Mouse (Mus musculus) brain, embryonic 14.5 days (tissue): ENCODE measurements at regions not wholly inside any gene's neighbourhood (a gene's known extent, or its start where the extent isn't known, plus 50 kb on each side); places are given as distances from the start of the nearest gene placed in this dataset.

Source experiments
- DNase-seq: peaks from one replicate; pipeline ENCODE4 v3.0.0-alpha.2; 2011; ENCODE audit warnings: low read depth
- CTCF ChIP-seq: fragments of 200-500 bp; IDR thresholded peaks from 2 replicates; pipeline ENCODE4 v1.5.1; 2012; ENCODE audit warnings: inconsistent platforms, mild to moderate bottlenecking, moderate library complexity, borderline replicate concordance; ENCODE audit not compliant: insufficient read depth, insufficient read length; ENCODE audit errors: extremely low read depth
- POLR2A ChIP-seq: fragments of 200-500 bp; IDR thresholded peaks from 2 replicates; pipeline ENCODE4 v1.6.1; 2012; ENCODE audit warnings: mild to moderate bottlenecking, inconsistent platforms, borderline replicate concordance; ENCODE audit not compliant: poor library complexity, insufficient read depth, insufficient read length, severe bottlenecking; ENCODE audit errors: extremely low read depth

GRCm38 (mm10) chr4:93935692-93936091 is 600.4 kb upstream of the Tusc1 start:
- TF ChIP-seq POLR2A (no peak), CTCF (no peak)
- DNase-seq = no peak

GRCm38 (mm10) chr4:93927117-93927516 is 591.8 kb upstream of the Tusc1 start:
- DNase-seq = no peak
- TF ChIP-seq CTCF (no peak), POLR2A (no peak)

DNA sequence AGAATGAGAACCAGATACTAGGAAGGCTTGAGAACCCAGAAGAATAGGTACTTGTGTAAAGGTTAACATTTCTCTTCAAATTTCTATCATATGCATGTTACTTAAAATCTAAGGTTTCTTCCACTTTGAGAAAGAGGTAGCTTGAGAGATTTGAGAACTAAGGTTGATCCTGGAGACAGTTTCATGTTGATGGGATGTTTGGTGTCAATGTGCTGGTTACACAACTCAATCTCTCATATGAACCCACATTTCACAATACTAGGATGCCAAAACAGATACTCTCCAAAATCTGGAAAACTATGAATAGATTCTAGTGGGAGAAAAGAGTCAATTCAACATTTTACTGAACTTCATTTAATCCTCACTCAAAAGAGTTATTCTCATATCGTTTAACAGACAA is 589.1 kb upstream of the Tusc1 start:
- TF ChIP-seq CTCF = no peak
- TF ChIP-seq POLR2A = no peak
- no peak for DNase-seq

DNA sequence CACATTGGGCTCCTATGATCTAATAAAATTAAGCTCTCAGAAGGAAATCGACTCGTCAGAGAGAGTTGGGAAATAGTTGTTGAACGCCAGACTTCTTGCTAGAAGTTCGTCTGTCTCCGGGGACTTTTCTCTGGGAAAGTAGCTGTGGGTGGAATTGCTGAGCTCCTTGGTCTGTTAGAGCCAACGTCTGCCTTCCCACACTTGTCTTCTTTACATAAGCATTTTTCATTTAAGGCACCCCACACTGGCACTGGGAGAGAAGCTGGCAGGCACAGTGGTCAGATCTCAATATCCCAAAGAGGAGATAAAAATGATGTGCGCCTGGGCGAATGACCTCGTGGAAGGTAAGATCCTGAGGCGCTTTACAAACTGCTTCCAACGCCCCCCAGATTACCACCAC is 551.3 kb upstream of the Tusc1 start:
- no peak for DNase-seq
- TF ChIP-seq CTCF (no peak), POLR2A (no peak)

DNA sequence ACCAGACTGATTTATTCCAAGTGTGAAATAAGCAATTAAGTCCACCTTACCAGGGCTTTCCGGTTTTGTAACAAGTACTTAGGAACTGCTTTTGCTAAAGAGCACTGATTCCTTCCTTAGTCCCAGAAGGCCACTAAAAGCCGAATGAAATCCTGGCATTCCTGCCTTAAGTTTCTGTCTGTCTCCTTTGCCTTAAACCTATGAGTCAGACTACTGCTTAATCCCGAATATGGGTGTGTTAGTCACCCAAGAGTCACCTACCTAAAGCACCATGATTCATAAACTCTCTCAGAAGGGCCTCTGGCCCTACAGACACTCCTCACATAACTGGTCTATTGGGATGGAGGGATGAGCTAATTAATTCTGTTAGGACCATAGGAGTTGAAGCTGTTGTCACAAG is 546.0 kb upstream of the Tusc1 start:
- DNase-seq = no peak
- TF ChIP-seq CTCF = no peak
- TF ChIP-seq POLR2A = no peak

- peak; percentile 61 for DNase-seq
Measured at GRCm38 (mm10) chr4:93879351-93879872, 544.1 kb upstream of the Tusc1 start.

GRCm38 (mm10) chr4:93873271-93873670 is 538.0 kb upstream of the Tusc1 start:
- no peak for TF ChIP-seq POLR2A
- TF ChIP-seq CTCF = no peak
- DNase-seq = peak; percentile 57

More at GRCm38 (mm10) chr4:93879351-93879872, 544.1 kb upstream of the Tusc1 start:
- TF ChIP-seq POLR2A = no peak
- no peak for TF ChIP-seq CTCF

DNA sequence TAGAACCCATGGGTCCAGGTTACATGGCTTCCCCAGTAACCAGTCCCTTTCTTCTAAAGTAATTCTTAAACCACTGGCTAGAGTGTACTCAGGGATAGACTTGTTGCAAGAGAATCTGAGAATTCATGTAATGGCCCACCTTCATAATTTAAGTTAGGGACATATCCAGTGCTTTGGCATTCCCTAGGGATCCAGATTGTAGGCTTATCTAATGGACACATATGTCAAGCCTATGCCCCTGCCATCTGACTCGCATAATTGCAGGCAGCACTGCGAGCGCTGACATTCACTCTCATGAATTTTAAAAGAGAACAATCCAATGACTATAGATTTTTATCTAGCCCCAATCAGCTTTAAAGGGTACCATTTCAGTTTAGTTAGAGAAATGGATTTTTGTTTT is 518.1 kb upstream of the Tusc1 start:
- TF ChIP-seq POLR2A = no peak
- TF ChIP-seq CTCF = no peak

GRCm38 (mm10) chr4:93849178-93849577 is 513.9 kb upstream of the Tusc1 start:
- TF ChIP-seq CTCF (no peak), POLR2A (no peak)
- DNase-seq = no peak

More for the DNA sequence above, 518.1 kb upstream of the Tusc1 start:
- no peak for DNase-seq

GRCm38 (mm10) chr4:93830701-93831100 is 495.4 kb upstream of the Tusc1 start:
- TF ChIP-seq POLR2A (no peak), CTCF (no peak)
- no peak for DNase-seq

DNA sequence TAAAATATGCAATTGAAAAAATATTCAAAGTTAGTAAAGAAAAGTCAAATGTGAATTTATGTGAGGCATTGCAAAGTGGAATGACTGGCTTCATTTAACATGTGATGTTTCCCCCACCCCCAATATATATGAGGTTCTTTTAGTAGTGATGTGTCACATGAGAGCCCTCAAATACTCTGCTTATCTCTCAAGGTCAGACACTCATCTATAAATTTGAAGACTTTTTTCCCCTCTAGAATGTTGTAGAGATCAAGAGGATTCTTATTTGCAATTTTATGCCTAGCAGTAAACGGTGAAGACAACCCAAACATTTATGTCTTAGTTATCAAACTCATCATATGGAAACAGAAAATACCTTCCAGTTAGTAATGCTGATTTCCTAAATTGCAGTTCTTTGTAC is 457.8 kb upstream of the Tusc1 start:
- TF ChIP-seq CTCF = no peak
- no peak for TF ChIP-seq POLR2A
- no peak for DNase-seq

DNA sequence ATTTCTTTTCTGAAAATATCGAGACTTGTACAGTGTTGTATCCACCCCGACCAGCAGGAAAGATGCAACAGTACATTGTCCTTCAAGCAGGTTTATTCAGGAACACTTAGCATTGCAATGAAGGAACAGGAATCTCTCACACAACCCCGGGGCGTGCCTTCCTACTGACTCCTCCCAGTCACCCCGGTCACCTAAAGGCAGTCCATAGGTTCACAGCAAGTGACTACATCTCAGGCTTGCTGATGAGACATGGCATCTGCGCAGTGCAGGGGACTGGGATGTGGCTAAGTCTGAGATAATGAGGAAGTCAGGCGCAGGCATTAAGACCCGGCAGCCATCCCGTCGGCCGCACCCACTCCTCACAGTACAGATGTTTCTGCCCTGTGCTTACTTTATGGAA is 454.8 kb upstream of the Tusc1 start:
- DNase-seq = no peak
- TF ChIP-seq POLR2A (no peak), CTCF (no peak)

GRCm38 (mm10) chr4:93754497-93754896 is 419.2 kb upstream of the Tusc1 start:
- no peak for TF ChIP-seq POLR2A
- TF ChIP-seq CTCF = no peak
- DNase-seq = peak; percentile 43

GRCm38 (mm10) chr4:93746326-93746725 is 411.0 kb upstream of the Tusc1 start:
- TF ChIP-seq CTCF = no peak
- TF ChIP-seq POLR2A = no peak
- DNase-seq = no peak
